Mouse (Mus musculus): Measurements from ENCODE around the gene Emc6.

DNA sequence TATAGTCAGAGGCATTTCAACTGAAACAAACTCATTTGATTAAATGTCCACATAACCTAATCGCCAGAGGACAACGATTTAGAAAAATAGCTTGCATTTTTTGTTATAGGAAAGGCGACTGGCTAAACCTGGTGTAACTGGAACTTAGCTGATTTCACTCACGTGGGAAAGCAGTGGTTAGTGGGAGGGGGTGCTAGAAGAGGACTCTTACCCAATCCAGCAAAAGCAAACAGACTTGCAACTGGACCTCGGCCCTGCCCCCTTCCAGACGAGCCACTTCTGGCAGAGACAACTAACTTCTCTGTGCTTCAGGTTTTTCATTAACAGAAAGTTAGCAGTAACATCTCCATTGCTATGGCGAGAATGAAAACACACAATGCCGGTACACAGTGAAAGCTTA, 1.2 kb downstream of the Emc6 start:
- TF ChIP-seq CTCF (IDR thresholded peaks at IDR 0.05; ENCODE audit: insufficient read depth, low read length) (no peak), POLR2A (IDR thresholded peaks at IDR 0.05; ENCODE audit: borderline replicate concordance, extremely low read depth, low read depth, low read length) (no peak)

Measured in lung, adult 2 months (tissue).